9 mouse cellular contexts compared by ENCODE assay signal in the genomic region with DNA sequence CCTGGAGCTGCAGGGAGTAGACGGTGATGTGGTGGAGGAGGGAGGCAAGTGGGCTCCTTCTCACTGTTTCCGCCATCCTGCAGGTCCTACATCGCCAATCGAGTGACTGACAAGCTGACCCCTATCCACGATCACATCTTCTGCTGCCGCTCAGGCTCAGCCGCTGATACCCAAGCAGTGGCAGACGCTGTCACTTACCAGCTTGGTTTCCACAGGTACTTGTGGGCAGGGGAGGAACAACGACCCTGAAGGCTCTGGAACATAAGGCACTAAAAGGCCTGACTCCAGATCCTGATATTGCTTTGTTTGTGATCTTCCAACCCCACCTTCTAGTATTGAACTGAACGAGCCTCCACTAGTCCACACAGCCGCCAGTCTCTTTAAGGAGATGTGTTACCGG. TPM values are rescaled to one million over a fixed set of nuclear protein-coding genes. Genes with fewer than 3 reads are reported as not detected.
DNase-seq lines count a peak whose midpoint lies in the region; ATAC-seq and TF ChIP-seq lines count a peak whose summit lies in the region.
"Had no signal": no experiment of that assay in that cellular context is flagged by ENCODE, and none has a peak within 500 bp of the region (broad histone marks: within the 10 kb centered on the region; RNA-seq: fewer than 3 reads in every experiment).

No protein-coding gene starts in this region.

- WGBS in kidney, postnatal 0 days, result 84% methylated on average over 12 of the region's 12 CpGs
- WGBS in embryonic facial prominence, embryonic 14.5 days, result 87% methylated on average over 12 of the region's 12 CpGs
- WGBS in intestine, embryonic 16.5 days, result 85% methylated on average over 12 of the region's 12 CpGs
- WGBS in neural tube, embryonic 12.5 days, result 91% methylated on average over 12 of the region's 12 CpGs

- peak overlapping the region; percentile 75 for H3K9ac ChIP-seq in kidney, postnatal 0 days (ENCODE audit: low read depth, low read length)
- peak overlapping the region; percentile 78 for H3K9ac ChIP-seq in embryonic facial prominence, embryonic 14.5 days (ENCODE audit: low read depth, low read length)
- H3K9ac ChIP-seq in intestine, embryonic 16.5 days (ENCODE audit: low read depth, low read length), result peak overlapping the region; percentile 82
- peak overlapping the region; percentile 72 for H3K9ac ChIP-seq in neural tube, embryonic 12.5 days

- DNase-seq in kidney, postnatal 0 days (ENCODE audit: low spot score), result no peak
- DNase-seq in kidney, adult 9 months, result no peak
- DNase-seq in embryonic facial prominence, embryonic 14.5 days (ENCODE audit: low spot score), result no peak
- no peak for DNase-seq in cerebellum, adult 9-10 months
- no peak for DNase-seq in frontal cortex, postnatal 25 days (ENCODE audit: low spot score in 2 of 2)

- peak overlapping the region; percentile 73 for H3K4me2 ChIP-seq in kidney, postnatal 0 days (ENCODE audit: low read length)
- peak overlapping the region; percentile 79 for H3K4me2 ChIP-seq in embryonic facial prominence, embryonic 14.5 days (ENCODE audit: low read depth, low read length)
- peak overlapping the region; percentile 64 for H3K4me2 ChIP-seq in intestine, embryonic 16.5 days (ENCODE audit: low read depth, low read length)
- H3K4me2 ChIP-seq in neural tube, embryonic 12.5 days (replicated peaks), result peak overlapping the region; percentile 77

- peaks cover 23% of the 10 kb centered on the region for H3K36me3 ChIP-seq in kidney, postnatal 0 days (ENCODE audit: insufficient read depth, low read length)
- peaks cover 35% of the 10 kb centered on the region for H3K36me3 ChIP-seq in embryonic facial prominence, embryonic 14.5 days (ENCODE audit: control insufficient read depth, insufficient read depth, low read length)
- H3K36me3 ChIP-seq in intestine, embryonic 16.5 days (ENCODE audit: control insufficient read depth, insufficient read depth, low read length), result 0 out of 2 replicates have a peak, but pooled peaks cover 4% of the 10 kb centered on the region
- peaks cover 31% of the 10 kb centered on the region for H3K36me3 ChIP-seq in neural tube, embryonic 12.5 days

- peaks cover 5% of the 10 kb centered on the region; the same call in 1 of the 2 replicates for H3K4me1 ChIP-seq in kidney, postnatal 0 days (replicated peaks; ENCODE audit: insufficient read depth, low read length)
- peaks cover 6% of the 10 kb centered on the region for H3K4me1 ChIP-seq in embryonic facial prominence, embryonic 14.5 days (ENCODE audit: control insufficient read depth, insufficient read depth, low read length)
- H3K4me1 ChIP-seq in intestine, embryonic 16.5 days (ENCODE audit: control insufficient read depth, insufficient read depth, low read length), result peaks cover 7% of the 10 kb centered on the region
- peaks cover 10% of the 10 kb centered on the region for H3K4me1 ChIP-seq in neural tube, embryonic 12.5 days

- H3K4me3 ChIP-seq in kidney, postnatal 0 days (replicated peaks; ENCODE audit: low read depth, low read length), result peak overlapping the region; percentile 77; the same call in 1 of the 2 replicates
- peak overlapping the region; percentile 71 for H3K4me3 ChIP-seq in embryonic facial prominence, embryonic 14.5 days (ENCODE audit: low read depth, low read length)
- peak overlapping the region; percentile 73 for H3K4me3 ChIP-seq in intestine, embryonic 16.5 days (ENCODE audit: low read length)
- peak overlapping the region; percentile 72 for H3K4me3 ChIP-seq in neural tube, embryonic 12.5 days

- no peak overlapping the region for H3K27ac ChIP-seq in kidney, postnatal 0 days
- no peak overlapping the region for H3K27ac ChIP-seq in embryonic facial prominence, embryonic 14.5 days (replicated peaks; ENCODE audit: low read depth, low read length)
- H3K27ac ChIP-seq in intestine, embryonic 16.5 days (ENCODE audit: low read length), result no peak overlapping the region
- no peak overlapping the region for H3K27ac ChIP-seq in neural tube, embryonic 12.5 days

- no peak for TF ChIP-seq CTCF in kidney, postnatal 0 days (IDR thresholded peaks at IDR 0.05; ENCODE audit: low read depth)

- H3K27me3 ChIP-seq in kidney, postnatal 0 days (ENCODE audit: insufficient read depth, low read length), result no peaks in the 10 kb centered on the region
- H3K27me3 ChIP-seq in embryonic facial prominence, embryonic 14.5 days (replicated peaks; ENCODE audit: control insufficient read depth, insufficient read depth, low read length), result no peaks in the 10 kb centered on the region
- H3K27me3 ChIP-seq in intestine, embryonic 16.5 days (replicated peaks; ENCODE audit: control insufficient read depth, insufficient read depth, low read length), result no peaks in the 10 kb centered on the region
- H3K27me3 ChIP-seq in neural tube, embryonic 12.5 days (replicated peaks), result no peaks in the 10 kb centered on the region

- no peaks in the 10 kb centered on the region for H3K9me3 ChIP-seq in kidney, postnatal 0 days (replicated peaks; ENCODE audit: low read length)
- no peaks in the 10 kb centered on the region for H3K9me3 ChIP-seq in embryonic facial prominence, embryonic 14.5 days (ENCODE audit: control insufficient read depth, low read length)
- H3K9me3 ChIP-seq in intestine, embryonic 16.5 days (ENCODE audit: control insufficient read depth, low read length), result no peaks in the 10 kb centered on the region
- no peaks in the 10 kb centered on the region for H3K9me3 ChIP-seq in neural tube, embryonic 12.5 days

- ATAC-seq in kidney, postnatal 0 days (replicated peaks; ENCODE audit: low FRiP score, low read depth), result no peak
- ATAC-seq in embryonic facial prominence, embryonic 14.5 days (ENCODE audit: low read depth), result no peak
- no peak for ATAC-seq in intestine, embryonic 16.5 days
- no peak for ATAC-seq in neural tube, embryonic 12.5 days (ENCODE audit: low FRiP score, low read depth)
- no peak for ATAC-seq in erythroid progenitor cell, adult 5-6 weeks (replicated peaks; ENCODE audit: low FRiP score, poor library complexity, severe bottlenecking)

RNA-seq across cellular contexts. Expression of gene Psmb6, which starts 1.0 kb away (rescaled TPM):
- 686 and 703 TPM in 2 replicates for polyA plus RNA-seq in kidney, postnatal 0 days (2015; fragmentation: Nextera tagmentation; extraction: Ambion mirVana)
- 706 and 727 TPM in 2 replicates for polyA plus RNA-seq in embryonic facial prominence, embryonic 14.5 days (2014; fragmentation: Nextera tagmentation; extraction: Ambion mirVana)
- 626 and 669 TPM in 2 replicates for polyA plus RNA-seq in intestine, embryonic 16.5 days (2015; fragmentation: Nextera tagmentation; extraction: Ambion mirVana)
- polyA plus RNA-seq in neural tube, embryonic 12.5 days (2016; fragmentation: Nextera tagmentation; extraction: Ambion mirVana), result 779 and 832 TPM in 2 replicates
- total RNA-seq in erythroid progenitor cell, adult 5-6 weeks (2015; ENCODE audit: low replicate concordance), result 40.2 and 49.0 TPM in 2 replicates
- total RNA-seq in erythroid progenitor cell, adult 5-6 weeks (2017; ENCODE audit: low replicate concordance), result 52.0 and 74.6 TPM in 2 replicates

RNA-seq across cellular contexts. Expression of gene Gm40193, which starts 6.5 kb away (rescaled TPM):
- not detected in 2 replicates for polyA plus RNA-seq in kidney, postnatal 0 days (2015; fragmentation: Nextera tagmentation; extraction: Ambion mirVana)
- 1.1 and 2.7 TPM in 2 replicates for polyA plus RNA-seq in embryonic facial prominence, embryonic 14.5 days (2014; fragmentation: Nextera tagmentation; extraction: Ambion mirVana)
- not detected in 2 replicates for polyA plus RNA-seq in intestine, embryonic 16.5 days (2015; fragmentation: Nextera tagmentation; extraction: Ambion mirVana)
- not detected in 2 replicates for polyA plus RNA-seq in neural tube, embryonic 12.5 days (2016; fragmentation: Nextera tagmentation; extraction: Ambion mirVana)
- total RNA-seq in erythroid progenitor cell, adult 5-6 weeks (2015; ENCODE audit: low replicate concordance), result not detected in 2 replicates
- total RNA-seq in erythroid progenitor cell, adult 5-6 weeks (2017; ENCODE audit: low replicate concordance), result not detected in 2 replicates
- total RNA-seq: left cerebral cortex, adult 18-20 months had no signal

RNA-seq across cellular contexts. Expression of gene Gltpd2, which starts 7.2 kb away (rescaled TPM):
- polyA plus RNA-seq in kidney, postnatal 0 days (2015; fragmentation: Nextera tagmentation; extraction: Ambion mirVana), result 0.56 and 0.87 TPM in 2 replicates
- 0.53 and 0.84 TPM in 2 replicates for polyA plus RNA-seq in embryonic facial prominence, embryonic 14.5 days (2014; fragmentation: Nextera tagmentation; extraction: Ambion mirVana)
- 1.9 and 2.0 TPM in 2 replicates for polyA plus RNA-seq in intestine, embryonic 16.5 days (2015; fragmentation: Nextera tagmentation; extraction: Ambion mirVana)
- 0.22 and 0.42 TPM in 2 replicates for polyA plus RNA-seq in neural tube, embryonic 12.5 days (2016; fragmentation: Nextera tagmentation; extraction: Ambion mirVana)
- total RNA-seq in erythroid progenitor cell, adult 5-6 weeks (2015; ENCODE audit: low replicate concordance), result not detected in 2 replicates
- total RNA-seq in erythroid progenitor cell, adult 5-6 weeks (2017; ENCODE audit: low replicate concordance), result not detected in 2 replicates
- total RNA-seq: left cerebral cortex, adult 18-20 months had no signal

RNA-seq across cellular contexts. Expression of gene Vmo1, which starts 11.8 kb away (rescaled TPM):
- polyA plus RNA-seq in kidney, postnatal 0 days (2015; fragmentation: Nextera tagmentation; extraction: Ambion mirVana), result 0.57 and 0.66 TPM in 2 replicates
- 0.54 and 0.98 TPM in 2 replicates for polyA plus RNA-seq in embryonic facial prominence, embryonic 14.5 days (2014; fragmentation: Nextera tagmentation; extraction: Ambion mirVana)
- polyA plus RNA-seq in intestine, embryonic 16.5 days (2015; fragmentation: Nextera tagmentation; extraction: Ambion mirVana), result 0.28 and 0.71 TPM in 2 replicates
- polyA plus RNA-seq in neural tube, embryonic 12.5 days (2016; fragmentation: Nextera tagmentation; extraction: Ambion mirVana), result not detected in 2 replicates
- total RNA-seq in erythroid progenitor cell, adult 5-6 weeks (2015; ENCODE audit: low replicate concordance), result not detected in 2 replicates
- not detected in 2 replicates for total RNA-seq in erythroid progenitor cell, adult 5-6 weeks (2017; ENCODE audit: low replicate concordance)
- total RNA-seq: left cerebral cortex, adult 18-20 months had no signal

RNA-seq across cellular contexts. Expression of gene Pld2, which starts 13.7 kb away (rescaled TPM):
- 6.7 and 7.2 TPM in 2 replicates for polyA plus RNA-seq in kidney, postnatal 0 days (2015; fragmentation: Nextera tagmentation; extraction: Ambion mirVana)
- polyA plus RNA-seq in embryonic facial prominence, embryonic 14.5 days (2014; fragmentation: Nextera tagmentation; extraction: Ambion mirVana), result 9.2 and 9.5 TPM in 2 replicates
- polyA plus RNA-seq in intestine, embryonic 16.5 days (2015; fragmentation: Nextera tagmentation; extraction: Ambion mirVana), result 9.3 and 10.0 TPM in 2 replicates
- 4.7 and 5.8 TPM in 2 replicates for polyA plus RNA-seq in neural tube, embryonic 12.5 days (2016; fragmentation: Nextera tagmentation; extraction: Ambion mirVana)
- not detected in 2 replicates for total RNA-seq in erythroid progenitor cell, adult 5-6 weeks (2015; ENCODE audit: low replicate concordance)
- total RNA-seq in erythroid progenitor cell, adult 5-6 weeks (2017; ENCODE audit: low replicate concordance), result 0.23 and 0.64 TPM in 2 replicates
